Mouse (Mus musculus) heart, embryonic 11.5 days (tissue): ENCODE measurements at regions not wholly inside any gene's neighbourhood (a gene's known extent, or its start where the extent isn't known, plus 50 kb on each side); places are given as distances from the start of the nearest gene placed in this dataset.

Source experiments
- ATAC-seq: fragments of 200-750 bp; cut with Nextera tagmentation; replicated peaks from 2 replicates; pipeline ENCODE4 v1.8.0; 2017; ENCODE audit warnings: moderate library complexity; ENCODE audit not compliant: insufficient number of reproducible peaks, low FRiP score, low TSS enrichment
- H3K27ac ChIP-seq: fragments of 300-500 bp; sonication (generic); 2 replicates; pipeline ENCODE4 v1.5.1; 2014; ENCODE audit warnings: mild to moderate bottlenecking, low read depth, low read length
- H3K27me3 ChIP-seq: fragments of 300-500 bp; sonication (generic); 2 replicates; pipeline ENCODE4 v1.6.1; 2014; ENCODE audit warnings: mild to moderate bottlenecking, low read length, mixed read lengths; ENCODE audit not compliant: control insufficient read depth, insufficient read depth
- H3K36me3 ChIP-seq: fragments of 300-500 bp; sonication (generic); 2 replicates; pipeline ENCODE4 v1.6.1; 2014; ENCODE audit warnings: mild to moderate bottlenecking, low read length, moderate library complexity, mixed read lengths; ENCODE audit not compliant: control insufficient read depth, insufficient read depth
- H3K4me1 ChIP-seq: fragments of 300-500 bp; sonication (generic); 2 replicates; pipeline ENCODE4 v1.6.1; 2014; ENCODE audit warnings: low read length; ENCODE audit not compliant: control insufficient read depth, insufficient read depth
- H3K4me2 ChIP-seq: fragments of 300-500 bp; sonication (generic); 2 replicates; pipeline ENCODE4 v1.6.1; 2014; ENCODE audit warnings: mild to moderate bottlenecking, moderate library complexity
- H3K4me3 ChIP-seq: fragments of 300-500 bp; sonication (generic); 2 replicates; pipeline ENCODE4 v1.5.1; 2014; ENCODE audit warnings: low read depth, low read length
- H3K9ac ChIP-seq: fragments of 300-500 bp; sonication (generic); 2 replicates; pipeline ENCODE4 v1.6.1; 2014; ENCODE audit warnings: mild to moderate bottlenecking, low read depth, low read length, moderate library complexity
- H3K9me3 ChIP-seq: fragments of 300-500 bp; sonication (generic); replicated peaks from 2 replicates; pipeline ENCODE4 v1.6.1; 2016; ENCODE audit warnings: low read length; ENCODE audit not compliant: control insufficient read depth
- WGBS: fragments of 180-500 bp; shearing (Covaris S2); extraction: QIAGEN DNeasy Blood & Tissue Kit; methylation state at CpG from one replicate; pipeline ENCODE4 v1.1.7; 2014; ENCODE audit not compliant: insufficient replicate concordance; 5-methylcytosine and 5-hydroxymethylcytosine counted together

GRCm38 (mm10) chr9:61607576-61607975, 235.4 kb downstream of the Tle3 start:
- no peak overlapping the region for H3K4me3 ChIP-seq
- H3K9me3 ChIP-seq, result no peaks in the 10 kb centered on the region
- no peaks in the 10 kb centered on the region for H3K4me1 ChIP-seq
- H3K36me3 ChIP-seq, result no peaks in the 10 kb centered on the region
- 0 out of 2 replicates have a peak, but pooled peaks cover 3% of the 10 kb centered on the region for H3K27me3 ChIP-seq
- no peak overlapping the region for H3K9ac ChIP-seq
- H3K27ac ChIP-seq, result no peak overlapping the region
- no peak overlapping the region for H3K4me2 ChIP-seq
- 66% methylated on average over 5 of the region's 5 CpGs for WGBS
- no peak for ATAC-seq

GRCm38 (mm10) chr9:61602353-61602978, 230.3 kb downstream of the Tle3 start:
- H3K36me3 ChIP-seq, result no peaks in the 10 kb centered on the region
- no peak overlapping the region for H3K4me3 ChIP-seq
- peaks cover 4% of the 10 kb centered on the region; the same call in 1 of the 2 replicates for H3K27me3 ChIP-seq
- no peak overlapping the region for H3K9ac ChIP-seq
- H3K4me1 ChIP-seq, result peaks cover 3% of the 10 kb centered on the region; the same call in 1 of the 2 replicates
- no peak overlapping the region for H3K27ac ChIP-seq
- no peak for ATAC-seq
- no peaks in the 10 kb centered on the region for H3K9me3 ChIP-seq
- no peak overlapping the region for H3K4me2 ChIP-seq
- WGBS, result 45% methylated on average over 7 of the region's 7 CpGs

GRCm38 (mm10) chr9:61601911-61602310, 229.7 kb downstream of the Tle3 start:
- Histone ChIP-seq H3K4me2 (no peak overlapping the region), H3K36me3 (no peaks in the 10 kb centered on the region), H3K4me1 (peaks cover 9% of the 10 kb centered on the region), H3K4me3 (no peak overlapping the region), H3K27ac (no peak overlapping the region), H3K9ac (no peak overlapping the region), H3K27me3 (peaks cover 4% of the 10 kb centered on the region; the same call in 1 of the 2 replicates), H3K9me3 (no peaks in the 10 kb centered on the region)
- no peak for ATAC-seq
- WGBS, result 72% methylated on average over 6 of the region's 6 CpGs

- no peak overlapping the region for H3K4me3 ChIP-seq
These were observed 225.1 kb downstream of the Tle3 start for GRCm38 (mm10) chr9:61597287-61597686.

GRCm38 (mm10) chr9:61596410-61597108, 224.4 kb downstream of the Tle3 start:
- H3K36me3 ChIP-seq, result no peaks in the 10 kb centered on the region
- H3K4me1 ChIP-seq, result peaks cover 10% of the 10 kb centered on the region
- no peak for ATAC-seq
- H3K4me2 ChIP-seq, result 0 out of 2 replicates have a peak overlapping the region, but pooled peaks have one; percentile 21
- H3K9me3 ChIP-seq, result no peaks in the 10 kb centered on the region
- H3K4me3 ChIP-seq, result no peak overlapping the region
- no peak overlapping the region for H3K27ac ChIP-seq
- peaks cover 10% of the 10 kb centered on the region for H3K27me3 ChIP-seq
- whole genome bisulfite sequencing, result 40% methylated on average over 17 of the region's 17 CpGs
- H3K9ac ChIP-seq, result no peak overlapping the region

More at GRCm38 (mm10) chr9:61597287-61597686, 225.1 kb downstream of the Tle3 start:
- no peak overlapping the region for H3K9ac ChIP-seq
- H3K4me2 ChIP-seq, result peak overlapping the region; percentile 21; the same call in 1 of the 2 replicates
- 12% methylated on average over 7 of the region's 7 CpGs for WGBS
- H3K9me3 ChIP-seq, result no peaks in the 10 kb centered on the region
- no peaks in the 10 kb centered on the region for H3K36me3 ChIP-seq
- no peak overlapping the region for H3K27ac ChIP-seq
- peaks cover 10% of the 10 kb centered on the region for H3K27me3 ChIP-seq
- no peak for ATAC-seq
- H3K4me1 ChIP-seq, result peaks cover 10% of the 10 kb centered on the region

- H3K27ac ChIP-seq, result no peak overlapping the region
- WGBS, result 70% methylated on average over 9 of the region's 9 CpGs
- no peak overlapping the region for H3K4me2 ChIP-seq
- no peak overlapping the region for H3K9ac ChIP-seq
- ATAC-seq, result no peak
- peaks cover 10% of the 10 kb centered on the region for H3K27me3 ChIP-seq
- no peak overlapping the region for H3K4me3 ChIP-seq
- peaks cover 10% of the 10 kb centered on the region for H3K4me1 ChIP-seq
- no peaks in the 10 kb centered on the region for H3K36me3 ChIP-seq
- no peaks in the 10 kb centered on the region for H3K9me3 ChIP-seq
These were observed 223.2 kb downstream of the Tle3 start for GRCm38 (mm10) chr9:61595170-61595967.

- Histone ChIP-seq H3K4me3 (no peak overlapping the region), H3K9me3 (no peaks in the 10 kb centered on the region), H3K27me3 (peaks cover 10% of the 10 kb centered on the region), H3K4me2 (no peak overlapping the region), H3K36me3 (no peaks in the 10 kb centered on the region), H3K9ac (no peak overlapping the region), H3K27ac (no peak overlapping the region), H3K4me1 (peaks cover 10% of the 10 kb centered on the region)
- ATAC-seq, result no peak
- 71% methylated on average over 6 of the region's 6 CpGs for WGBS
These were observed 221.8 kb downstream of the Tle3 start for GRCm38 (mm10) chr9:61593991-61594390.

GRCm38 (mm10) chr9:61589727-61590299, 217.6 kb downstream of the Tle3 start:
- H3K27me3 ChIP-seq, result no peaks in the 10 kb centered on the region; the same call in 1 of the 2 replicates
- no peak overlapping the region for H3K4me3 ChIP-seq
- no peak overlapping the region for H3K4me2 ChIP-seq
- H3K9me3 ChIP-seq, result no peaks in the 10 kb centered on the region
- no peak overlapping the region for H3K9ac ChIP-seq
- 83% methylated on average over 10 of the region's 10 CpGs for WGBS
- H3K27ac ChIP-seq, result no peak overlapping the region
- H3K4me1 ChIP-seq, result no peaks in the 10 kb centered on the region
- ATAC-seq, result no peak
- no peaks in the 10 kb centered on the region for H3K36me3 ChIP-seq
